Mouse (Mus musculus) ZHBTc4 (cell line): Measurements from ENCODE around the gene Fam102a.

Experiments
- DNase-seq: peaks from one replicate; pipeline ENCODE4 v3.0.0-alpha.2; 2011; ENCODE audit warnings: low read depth, low spot score

The Fam102a gene

DNA sequence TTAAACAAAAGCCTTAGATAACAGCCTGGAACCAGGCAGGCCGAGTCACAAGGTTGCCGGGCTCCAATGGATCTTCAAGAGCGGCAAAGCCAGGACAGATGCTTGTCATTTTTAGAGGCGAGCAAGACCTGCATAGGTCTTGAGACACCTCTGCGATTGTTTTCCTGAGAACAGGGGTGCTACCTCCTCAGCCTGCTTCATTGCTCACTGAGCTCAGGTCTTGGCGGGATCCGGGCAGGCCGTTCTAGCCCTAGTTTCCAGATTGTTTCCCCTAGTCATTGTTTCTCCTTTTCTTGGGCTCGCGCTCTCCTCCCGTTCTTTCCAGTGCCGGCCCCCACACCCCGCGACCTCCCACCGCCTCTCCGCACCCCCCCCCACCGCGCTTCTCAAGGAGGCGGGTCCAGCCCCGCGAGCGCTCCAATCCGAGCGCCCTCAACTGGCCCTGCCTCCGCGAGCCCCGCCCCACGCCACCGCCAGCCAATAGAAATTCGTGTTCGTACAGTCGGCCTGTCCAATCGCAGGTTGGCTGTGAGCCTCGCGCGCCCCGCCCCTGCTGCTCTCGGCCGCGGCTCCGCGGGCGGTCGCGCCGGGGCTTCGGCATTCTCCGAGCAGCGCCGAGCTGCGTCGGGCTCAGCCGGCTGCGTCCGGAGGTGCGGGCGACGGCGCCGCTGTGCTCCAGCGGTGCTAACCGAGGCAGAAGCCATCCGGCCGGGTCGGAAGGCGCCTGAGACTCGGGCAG is at the start of gene Fam102a:
TSS of gene Fam102a (plus strand) at position 600 of the 739 bp plus-strand sequence.
- peak; percentile 99 for DNase-seq

DNA sequence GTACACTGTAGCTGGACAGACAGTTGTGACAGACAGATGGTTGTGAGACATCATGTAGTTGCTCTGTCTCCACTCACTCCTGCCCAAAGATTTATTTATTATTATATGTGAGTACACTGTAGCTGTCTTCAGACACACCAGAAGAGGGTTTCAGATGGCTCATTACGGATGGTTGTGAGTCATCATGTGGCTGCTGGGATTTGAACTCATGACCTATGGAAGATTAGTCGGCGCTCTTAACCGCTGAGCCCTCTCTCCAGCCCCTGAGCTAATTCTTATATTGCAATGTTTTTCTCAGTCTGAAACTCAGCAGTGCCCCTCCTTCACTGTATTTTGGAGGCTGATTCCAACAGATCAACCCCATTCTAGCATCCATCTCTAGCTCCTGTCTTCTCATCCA is 49.4 kb upstream of the Fam102a start:
- DNase-seq: no peak

DNA sequence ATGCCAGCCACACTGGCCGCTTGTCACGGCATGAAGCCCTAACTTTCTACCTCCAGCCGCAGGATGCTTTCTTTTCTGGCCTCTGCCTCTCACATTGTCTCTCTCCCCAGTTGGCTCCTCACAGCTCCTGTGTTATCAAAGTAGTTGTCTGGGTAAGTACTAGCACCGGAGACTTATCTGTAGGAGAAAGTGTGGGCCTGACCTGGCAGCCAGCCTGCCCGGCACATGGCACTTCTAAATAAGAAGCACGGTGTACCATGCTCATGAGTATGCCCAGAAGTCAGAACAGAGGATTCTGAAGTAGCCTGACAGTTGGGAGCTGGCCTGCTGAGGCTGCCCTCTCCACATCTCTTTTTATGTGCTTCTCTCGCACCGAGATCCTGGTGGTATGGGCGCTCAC is 49.0 kb upstream of the Fam102a start:
- DNase-seq: no peak

DNA sequence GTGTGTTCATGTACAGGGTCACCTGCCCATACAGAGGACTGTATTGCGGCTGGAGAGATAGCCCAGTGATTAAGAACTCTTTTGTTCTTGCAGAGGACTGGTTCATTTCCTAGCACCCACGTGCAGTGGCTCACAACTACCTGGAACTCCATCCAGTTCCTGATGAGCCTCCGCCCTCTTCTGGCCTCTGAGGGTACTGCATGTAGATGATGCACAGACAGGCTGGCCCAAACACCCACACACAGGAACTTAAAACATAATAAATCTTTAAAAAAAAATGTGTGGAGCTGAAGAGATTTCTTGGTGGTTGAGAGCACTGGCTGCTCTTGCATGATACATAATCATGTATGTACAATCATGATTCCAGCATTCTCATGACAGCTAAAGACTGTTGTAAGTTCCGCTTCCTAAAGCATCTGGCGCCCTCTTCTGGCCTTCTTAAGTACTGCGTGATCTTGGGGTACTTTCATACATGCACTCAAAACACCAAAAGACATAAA is 48.0 kb upstream of the Fam102a start:
- peak; percentile 94 for DNase-seq

DNA sequence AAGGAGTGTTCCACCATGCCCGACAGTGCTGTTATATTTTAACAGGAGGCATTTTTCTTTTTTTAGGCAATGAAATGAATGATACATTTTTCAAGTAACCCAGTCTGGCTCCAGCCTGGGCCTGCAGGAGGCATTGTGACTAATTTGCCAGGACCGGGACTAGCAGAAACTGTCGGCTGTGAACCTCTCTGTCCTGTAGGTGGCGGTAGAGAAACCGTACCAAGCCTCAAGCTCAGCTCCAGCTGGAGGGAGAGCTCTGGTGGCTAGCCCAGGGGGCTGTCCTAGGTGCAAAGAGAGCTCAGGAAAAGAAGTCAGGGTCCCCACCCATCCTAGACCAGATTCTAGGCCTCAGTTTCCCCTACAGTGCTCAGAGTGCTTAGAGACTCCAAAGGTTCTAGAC is 46.5 kb upstream of the Fam102a start:
- DNase-seq: peak; percentile 95

DNA sequence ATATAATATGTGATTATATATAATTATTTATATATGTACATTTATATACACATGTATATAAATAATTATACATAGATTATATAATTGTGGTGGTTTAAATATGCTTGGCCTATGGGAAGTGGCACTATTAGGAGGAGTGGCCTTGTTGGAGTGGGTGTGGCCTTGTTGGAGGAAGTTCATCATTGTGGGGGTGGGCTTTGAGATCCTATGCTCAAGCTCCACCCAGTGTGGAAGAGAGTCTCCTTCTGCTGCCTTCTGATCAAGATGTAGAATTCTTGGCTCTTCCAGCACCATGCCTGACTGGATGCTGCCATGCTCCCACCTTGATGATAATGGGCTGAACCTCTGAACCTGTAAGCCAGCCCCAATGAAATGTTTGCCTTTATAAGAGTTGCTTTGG is 44.4 kb upstream of the Fam102a start:
- DNase-seq: peak; percentile 54

DNA sequence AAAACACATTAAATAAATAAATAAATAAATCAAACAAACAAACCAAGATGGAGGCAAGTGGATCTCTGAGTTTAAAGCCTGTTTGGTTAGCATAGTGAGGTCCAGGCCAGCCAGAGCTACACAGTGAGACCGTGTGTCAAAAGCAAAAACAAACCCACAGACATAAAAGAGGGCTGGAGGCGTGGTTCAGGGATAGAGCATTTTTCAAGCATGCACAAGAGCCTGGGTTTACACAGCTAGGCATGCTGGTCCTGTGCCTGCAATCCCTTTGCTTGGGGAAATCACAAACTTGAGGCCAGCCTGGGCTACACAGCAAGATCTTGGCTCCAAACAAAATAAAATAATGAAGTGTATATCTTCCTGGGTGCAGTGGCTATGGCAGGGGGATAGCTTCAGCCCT is 42.5 kb upstream of the Fam102a start:
- DNase-seq: no peak

DNA sequence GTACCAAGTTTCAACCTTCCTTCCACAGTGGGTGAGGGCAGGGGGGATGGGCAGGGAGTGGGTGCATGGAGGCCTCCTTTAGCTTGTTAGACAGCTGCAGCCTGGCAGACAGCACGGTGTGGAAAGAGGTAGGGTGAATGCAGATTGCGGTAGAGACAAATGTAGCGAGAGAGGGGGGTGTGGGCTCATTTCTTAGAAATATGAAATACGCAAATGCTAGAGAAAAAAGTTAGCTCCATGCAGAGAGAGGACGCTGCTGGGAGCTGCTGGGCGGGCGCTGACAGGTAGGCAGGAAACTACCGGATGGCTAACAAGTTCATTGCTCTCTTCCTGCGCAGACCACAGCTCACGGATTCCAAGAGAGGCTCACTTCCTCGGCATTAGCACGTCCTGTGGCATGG is 41.8 kb upstream of the Fam102a start:
- no peak for DNase-seq

DNA sequence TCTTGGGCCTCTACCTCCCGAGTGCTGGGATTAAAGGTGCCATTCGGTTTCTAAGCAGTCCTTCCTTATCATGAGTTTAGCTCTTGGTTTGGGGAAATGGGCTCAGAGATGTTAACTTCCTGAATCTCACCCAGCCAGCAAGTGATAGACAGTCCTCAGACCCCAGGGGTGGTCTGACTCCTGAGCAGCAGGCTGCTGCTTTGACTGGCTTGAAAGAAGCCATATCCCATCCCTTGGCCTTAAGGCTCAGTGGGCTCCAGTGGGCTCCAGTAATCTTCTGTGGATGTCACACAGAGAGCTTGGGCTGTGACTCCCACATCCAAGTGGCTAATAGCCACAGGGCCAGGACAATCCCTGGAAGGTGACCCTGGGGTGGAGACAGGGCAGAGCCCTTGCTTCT is 40.6 kb upstream of the Fam102a start:
- DNase-seq: no peak

DNA sequence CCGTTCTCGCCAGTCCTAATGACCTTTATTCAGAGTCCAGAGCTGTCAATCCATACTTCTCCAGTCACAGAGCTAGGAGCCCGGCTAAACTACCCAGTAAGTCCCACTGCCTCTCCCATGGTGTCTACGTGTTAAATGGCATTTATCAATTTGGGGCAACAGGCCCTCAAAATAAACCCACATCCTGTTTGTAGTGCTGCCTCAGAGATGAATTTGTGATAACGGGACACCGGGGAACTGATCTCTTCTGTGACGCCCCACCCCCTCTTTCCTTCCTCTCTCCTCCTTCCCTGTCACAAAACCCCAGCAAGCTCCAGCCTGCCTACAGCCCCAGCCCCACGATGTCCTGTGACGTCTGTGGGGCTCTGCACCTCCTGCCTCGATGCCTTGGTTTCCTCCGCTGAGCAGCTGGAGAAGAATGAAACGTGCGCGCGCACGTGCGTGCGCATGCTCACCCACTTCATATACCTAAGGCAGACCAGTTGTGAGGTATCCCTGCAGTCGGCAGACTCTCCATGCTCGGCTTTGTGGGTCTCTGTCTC is 39.9 kb upstream of the Fam102a start:
- DNase-seq: peak; percentile 57

DNA sequence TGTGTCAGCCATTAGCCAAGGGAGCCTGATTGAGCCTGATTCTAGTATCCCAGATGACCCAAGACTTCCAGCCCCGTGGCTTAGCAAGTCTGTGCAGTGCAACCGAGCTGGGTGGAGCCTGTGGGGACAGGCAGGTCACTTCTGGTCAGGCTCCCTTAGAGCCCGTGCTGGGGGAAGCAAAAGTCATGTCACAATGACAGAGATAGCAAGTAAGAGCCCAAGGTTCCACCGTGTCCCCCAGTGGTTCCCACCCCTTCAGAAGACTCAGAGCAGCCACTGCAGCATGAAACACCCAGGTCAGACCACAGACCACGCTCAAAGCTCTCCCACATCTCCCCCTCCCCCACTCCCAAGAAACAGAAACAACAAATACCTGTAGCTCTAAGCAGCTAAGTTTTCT is 38.9 kb upstream of the Fam102a start:
- DNase-seq: no peak

DNA sequence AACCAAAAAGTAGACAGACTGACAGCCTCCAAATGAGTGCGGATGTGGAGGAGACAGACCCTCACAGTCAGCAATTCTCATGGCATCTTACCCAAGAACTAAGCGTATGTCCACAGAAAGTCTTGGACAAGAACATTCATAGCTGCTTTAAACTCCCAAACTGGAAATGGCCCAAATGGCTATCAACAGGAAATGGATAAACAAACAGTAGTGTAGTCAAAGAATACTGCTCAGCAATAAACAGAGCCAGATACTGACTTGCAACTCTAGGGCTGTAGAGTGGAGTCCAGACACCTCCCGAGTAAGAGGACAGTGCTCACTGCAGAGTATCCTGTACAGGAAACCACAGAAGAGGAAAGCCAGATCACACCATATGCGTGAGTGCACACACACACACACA is 35.8 kb upstream of the Fam102a start:
- no peak for DNase-seq

DNA sequence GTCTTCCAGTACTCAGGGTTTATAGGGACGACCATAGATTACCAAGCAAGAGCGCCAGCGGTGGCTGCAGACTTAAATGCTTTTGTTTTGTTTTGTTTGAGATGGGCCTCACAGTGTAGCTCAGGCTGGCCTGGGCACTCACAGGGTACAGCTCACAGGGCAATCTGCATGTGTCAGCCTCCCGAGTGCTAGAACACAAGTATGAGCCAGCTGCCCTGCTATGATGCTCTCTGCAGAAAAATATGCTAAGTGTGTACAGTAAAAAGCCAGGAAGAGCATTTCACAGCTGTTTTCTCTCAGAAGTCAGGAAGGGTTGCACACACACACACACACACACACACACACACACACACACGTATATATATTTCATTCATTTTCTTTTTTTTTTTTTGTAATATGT is 34.7 kb upstream of the Fam102a start:
- DNase-seq: no peak

DNA sequence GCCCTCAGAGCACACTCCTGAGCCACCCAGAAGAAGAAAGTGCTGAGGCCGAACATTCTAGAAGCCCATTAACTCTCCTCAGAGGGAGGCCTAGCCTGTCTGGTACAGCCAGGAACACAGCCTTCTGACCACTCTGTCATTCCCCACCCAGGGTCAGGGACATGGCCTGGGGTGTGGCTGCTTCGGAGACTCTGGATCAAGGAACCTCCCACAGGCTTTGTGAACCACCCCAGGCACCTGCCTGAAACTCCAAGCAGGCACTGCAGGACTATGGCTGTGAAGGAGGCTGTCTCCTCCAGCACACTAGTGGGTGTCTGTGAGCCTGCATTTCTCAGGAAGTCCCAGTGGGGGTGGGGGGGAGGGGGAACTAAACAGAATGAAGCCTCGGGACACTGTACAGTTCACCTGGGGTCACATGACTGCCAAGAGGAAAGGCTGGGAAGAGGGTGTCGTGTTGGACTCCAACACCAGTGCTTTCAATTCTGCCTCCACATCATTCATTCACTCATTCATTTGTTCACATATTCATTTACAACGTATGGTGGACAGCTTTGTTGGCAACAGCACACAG is 33.3 kb upstream of the Fam102a start:
- peak; percentile 74 for DNase-seq

DNA sequence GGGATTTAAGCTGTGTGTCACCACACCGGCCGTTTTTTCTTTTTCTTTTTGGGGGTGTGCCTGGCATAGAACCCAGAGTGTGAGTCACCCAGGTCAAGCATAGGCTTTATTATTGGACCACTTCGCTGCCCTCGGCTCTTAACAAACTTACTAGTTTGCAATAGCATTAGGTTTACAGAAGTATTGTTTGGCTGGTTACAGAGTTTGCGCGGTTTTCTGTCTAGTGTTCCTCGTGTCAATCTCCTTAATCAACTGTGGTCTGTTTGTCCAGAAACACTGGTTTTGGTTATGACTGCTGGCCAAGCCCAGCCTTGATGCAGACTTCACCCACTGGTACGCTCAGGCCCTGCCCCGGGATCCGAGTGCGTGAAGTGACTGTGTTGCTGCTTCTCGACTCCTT is 32.3 kb upstream of the Fam102a start:
- no peak for DNase-seq

DNA sequence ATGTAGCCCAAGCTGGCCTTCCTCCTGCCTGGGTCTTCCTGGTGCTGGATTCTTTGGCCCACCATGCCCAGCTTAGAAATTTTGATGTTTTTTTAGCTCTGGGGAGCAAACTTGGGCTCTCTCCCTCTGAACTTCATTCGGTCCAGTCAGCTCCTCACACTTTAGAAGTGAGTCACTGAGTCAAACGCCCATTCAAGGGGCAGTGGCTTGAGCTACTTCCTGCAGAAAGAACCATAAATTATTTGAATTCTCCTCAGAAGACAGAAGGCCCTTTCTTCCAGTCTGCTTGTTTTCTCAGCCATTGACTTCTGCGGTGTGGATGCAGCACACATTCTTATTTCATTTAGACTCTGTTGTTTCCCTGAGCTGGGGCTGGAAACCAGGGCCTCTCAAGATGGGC is 31.5 kb upstream of the Fam102a start:
- DNase-seq: no peak

DNA sequence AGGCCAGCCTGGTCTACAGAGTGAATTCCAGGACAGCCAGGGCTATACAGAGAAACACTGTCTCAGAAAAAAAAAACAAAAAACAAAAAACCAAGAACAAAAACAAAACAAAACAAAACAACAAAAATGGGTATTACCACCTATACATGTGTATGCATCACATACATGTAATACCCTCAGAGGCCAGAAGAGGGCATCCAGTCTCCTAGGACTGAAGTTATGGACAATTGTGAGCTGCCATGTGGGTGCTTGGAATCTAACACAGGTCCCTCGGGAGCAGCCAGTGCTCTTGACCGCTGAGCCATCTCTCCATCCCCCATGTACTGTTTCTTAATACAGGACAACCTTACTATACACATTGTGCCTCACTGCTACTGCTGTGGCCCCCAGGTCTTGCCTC is 29.6 kb upstream of the Fam102a start:
- peak; percentile 57 for DNase-seq

DNA sequence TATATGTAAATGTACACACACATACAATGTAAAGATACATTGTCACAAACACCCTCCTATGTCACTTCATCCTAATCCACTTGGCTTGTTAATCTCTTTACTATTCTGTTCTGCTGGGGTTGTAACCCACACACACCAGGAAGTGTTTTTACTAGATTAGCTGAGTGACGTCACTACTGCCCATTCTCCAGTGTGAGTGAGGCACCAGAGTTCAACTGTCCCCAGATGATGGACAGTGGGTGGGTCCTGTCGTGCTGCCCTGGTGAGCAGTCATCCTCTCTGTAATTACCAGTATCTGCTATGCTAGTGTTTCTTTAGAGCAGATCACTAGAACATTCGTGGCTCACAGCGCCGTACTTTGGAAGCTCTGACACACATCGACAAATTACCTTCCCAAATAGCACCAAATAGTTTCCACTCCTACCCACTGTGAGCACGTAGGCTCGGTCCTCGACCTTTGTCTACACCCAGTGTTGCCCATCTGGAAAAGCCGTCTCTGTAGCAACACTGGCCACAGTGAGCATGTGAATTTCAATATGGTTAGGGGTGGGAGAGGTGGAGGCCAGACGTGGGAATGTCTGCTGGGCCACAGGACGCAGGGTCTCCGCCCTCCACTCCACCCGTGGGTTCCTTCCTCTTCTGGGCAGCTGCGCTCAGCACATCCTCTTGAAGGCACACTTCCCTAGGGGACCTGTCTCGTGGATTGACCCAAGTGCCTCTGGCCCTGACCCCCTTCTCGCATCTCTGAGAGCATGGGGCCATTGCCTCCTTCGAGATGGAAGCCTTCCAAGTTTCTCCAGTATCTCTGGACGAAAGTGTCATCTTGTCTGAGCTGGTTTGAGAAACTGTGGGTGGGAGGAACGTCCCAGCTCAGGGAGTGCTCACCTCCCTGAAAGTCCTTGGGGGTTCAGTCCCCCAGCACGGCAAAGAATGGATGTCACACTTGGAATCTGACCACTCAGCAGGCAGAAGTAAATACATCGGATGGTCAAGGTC is 28.2 kb upstream of the Fam102a start:
- DNase-seq: no peak

DNA sequence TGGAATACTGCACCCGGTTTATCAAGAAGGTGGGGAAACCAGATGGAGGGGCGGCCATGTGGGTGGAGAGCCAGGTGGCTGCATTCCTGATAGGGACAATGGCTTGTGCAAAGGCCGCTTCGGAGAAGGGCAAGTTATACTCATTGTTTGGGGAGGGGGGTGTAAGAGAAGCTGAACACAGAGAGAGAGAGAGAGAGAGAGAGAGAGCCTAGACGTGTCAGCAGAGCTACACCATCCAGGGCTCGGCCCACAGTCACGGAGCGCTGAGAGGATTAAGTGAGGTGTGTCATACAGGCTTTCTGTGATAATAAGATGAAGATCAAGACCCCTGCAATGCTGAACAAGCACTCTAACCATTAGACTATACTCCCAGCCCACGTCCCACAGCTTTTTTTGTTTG is 27.2 kb upstream of the Fam102a start:
- DNase-seq: no peak

DNA sequence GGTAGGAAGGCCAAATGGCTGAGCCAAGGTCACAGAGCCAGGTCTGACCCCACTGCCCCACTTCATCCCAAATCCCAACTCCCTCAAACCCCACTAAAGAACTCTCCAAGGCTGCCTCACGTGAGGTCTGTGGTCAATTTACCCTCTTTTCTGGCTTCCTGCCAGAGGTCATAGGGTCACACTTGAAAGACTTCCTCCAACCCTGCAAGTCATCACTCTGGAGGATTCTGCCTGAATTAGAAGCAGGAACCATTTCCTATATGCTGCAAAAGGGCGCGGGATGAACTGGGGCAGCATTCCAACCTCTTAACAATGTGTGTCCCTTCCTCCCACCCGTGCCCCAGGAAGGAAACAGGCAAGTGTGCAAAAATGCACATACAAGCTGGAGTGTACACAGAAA is 25.8 kb upstream of the Fam102a start:
- DNase-seq: peak; percentile 91

DNA sequence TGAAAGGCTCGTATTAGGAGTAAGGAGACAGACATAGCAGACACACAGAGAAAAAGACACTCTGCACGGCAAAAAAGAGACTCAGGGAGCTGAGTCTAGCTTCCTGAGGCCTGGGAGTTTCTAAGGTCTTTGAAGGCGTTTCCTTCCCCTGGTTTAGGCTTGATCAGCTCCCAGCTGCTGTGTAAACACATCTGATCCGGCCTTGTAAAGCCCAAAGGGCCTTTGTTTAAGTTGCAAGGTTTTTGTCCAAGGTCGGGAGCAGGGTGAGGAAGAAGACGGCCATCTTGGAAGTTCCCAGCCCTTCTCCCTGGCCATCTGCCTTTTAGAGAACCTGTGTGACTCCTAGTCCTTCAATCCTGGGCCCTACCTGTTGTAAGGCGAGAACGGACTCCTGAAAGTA is 25.2 kb upstream of the Fam102a start:
- peak; percentile 86 for DNase-seq

DNA sequence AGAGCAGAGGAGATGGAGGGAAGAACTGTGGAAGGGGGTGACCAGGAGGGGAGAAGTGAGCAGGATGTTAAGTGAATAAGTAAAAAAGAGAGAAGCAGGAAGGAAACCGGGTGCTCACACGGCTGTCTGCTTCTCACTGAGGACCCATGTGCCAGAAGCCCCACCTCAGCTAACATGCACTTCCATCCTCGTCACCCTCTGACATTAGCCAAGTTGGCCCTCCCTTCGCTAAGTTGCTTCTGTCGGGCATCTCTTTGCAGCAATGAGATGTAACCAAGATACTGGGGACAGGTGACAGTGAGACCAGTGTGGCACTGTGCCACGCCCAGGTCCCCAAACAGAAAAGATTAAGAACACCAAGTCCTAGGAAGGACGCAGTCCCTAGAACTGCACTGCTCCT is 22.5 kb upstream of the Fam102a start:
- DNase-seq: no peak
